Mouse (Mus musculus) forebrain, embryonic 10.5 days (tissue): ENCODE measurements around the gene Lrrc42. TPM values are rescaled to one million over a fixed set of nuclear protein-coding genes. Genes with fewer than 3 reads are reported as not detected.

Experiments used
- DNase-seq: peaks from one replicate; pipeline ENCODE4 v3.0.0-alpha.2; 2017; ENCODE audit warnings: low spot score; ENCODE audit errors: extremely low spot score
- H3K27ac ChIP-seq: fragments of 300-500 bp; sonication (generic); 2 replicates; pipeline ENCODE4 v1.5.1; 2016; ENCODE audit warnings: mild to moderate bottlenecking
- H3K27me3 ChIP-seq: fragments of 300-500 bp; sonication (generic); 2 replicates; pipeline ENCODE4 v1.6.1; 2016; ENCODE audit warnings: mild to moderate bottlenecking; ENCODE audit not compliant: poor library complexity, severe bottlenecking
- H3K36me3 ChIP-seq: fragments of 300-500 bp; sonication (generic); replicated peaks from 2 replicates; pipeline ENCODE4 v1.6.1; 2016; ENCODE audit warnings: mild to moderate bottlenecking, moderate library complexity
- H3K4me1 ChIP-seq: fragments of 300-500 bp; sonication (generic); 2 replicates; pipeline ENCODE4 v1.6.1; 2016
- H3K4me3 ChIP-seq: fragments of 300-500 bp; sonication (generic); 2 replicates; pipeline ENCODE4 v1.5.1; 2016; ENCODE audit warnings: mild to moderate bottlenecking, moderate library complexity
- H3K9me3 ChIP-seq: fragments of 300-500 bp; sonication (generic); 2 replicates; pipeline ENCODE4 v1.6.1; 2016; ENCODE audit warnings: mild to moderate bottlenecking, moderate library complexity
- whole genome bisulfite sequencing: fragments of 180-500 bp; shearing (Covaris S2); methylation state at CpG from one replicate; pipeline ENCODE4 v1.1.7; 2016; 5-methylcytosine and 5-hydroxymethylcytosine counted together
- polyA plus RNA-seq: library from polyadenylated mRNA; unstranded; fragments of >200 nt; fragmentation: Nextera tagmentation; extraction: Ambion mirVana; gene quantifications from 2 replicates; pipeline ENCODE4 v1.2.1, GENCODE M21; 2016

Gene Lrrc42
- polyA plus RNA-seq, 1 experiment from 2014 or later: 95.6 TPM

DNA sequence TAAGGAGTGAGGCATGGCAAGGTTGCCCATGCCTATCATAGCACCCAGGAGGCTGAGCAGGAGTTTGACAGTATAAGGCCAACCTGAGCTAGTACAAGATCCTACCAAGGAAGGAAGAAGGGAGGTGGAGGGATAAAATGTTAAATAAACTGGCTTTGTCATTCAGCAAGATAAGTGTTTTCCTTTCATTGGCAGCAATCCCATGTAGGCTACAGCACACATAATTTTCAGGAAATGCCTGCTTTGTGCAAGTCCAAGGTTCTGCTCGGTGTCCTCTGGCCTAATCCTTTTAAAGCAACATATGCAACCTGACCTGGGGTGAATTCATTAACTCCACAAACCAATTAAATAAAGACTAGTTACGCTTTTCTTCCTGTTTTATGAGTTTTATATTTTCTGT is 8.0 kb downstream of the Lrrc42 start:
- H3K9me3 ChIP-seq: no peaks in the 10 kb centered on the region
- DNase-seq: no peak
- 79% methylated on average over 2 of the region's 2 CpGs for WGBS
- H3K4me3 ChIP-seq: no peak overlapping the region
- H3K27ac ChIP-seq: no peak overlapping the region
- H3K4me1 ChIP-seq: peaks cover 19% of the 10 kb centered on the region
- H3K27me3 ChIP-seq: no peaks in the 10 kb centered on the region
- peaks cover 63% of the 10 kb centered on the region for H3K36me3 ChIP-seq

DNA sequence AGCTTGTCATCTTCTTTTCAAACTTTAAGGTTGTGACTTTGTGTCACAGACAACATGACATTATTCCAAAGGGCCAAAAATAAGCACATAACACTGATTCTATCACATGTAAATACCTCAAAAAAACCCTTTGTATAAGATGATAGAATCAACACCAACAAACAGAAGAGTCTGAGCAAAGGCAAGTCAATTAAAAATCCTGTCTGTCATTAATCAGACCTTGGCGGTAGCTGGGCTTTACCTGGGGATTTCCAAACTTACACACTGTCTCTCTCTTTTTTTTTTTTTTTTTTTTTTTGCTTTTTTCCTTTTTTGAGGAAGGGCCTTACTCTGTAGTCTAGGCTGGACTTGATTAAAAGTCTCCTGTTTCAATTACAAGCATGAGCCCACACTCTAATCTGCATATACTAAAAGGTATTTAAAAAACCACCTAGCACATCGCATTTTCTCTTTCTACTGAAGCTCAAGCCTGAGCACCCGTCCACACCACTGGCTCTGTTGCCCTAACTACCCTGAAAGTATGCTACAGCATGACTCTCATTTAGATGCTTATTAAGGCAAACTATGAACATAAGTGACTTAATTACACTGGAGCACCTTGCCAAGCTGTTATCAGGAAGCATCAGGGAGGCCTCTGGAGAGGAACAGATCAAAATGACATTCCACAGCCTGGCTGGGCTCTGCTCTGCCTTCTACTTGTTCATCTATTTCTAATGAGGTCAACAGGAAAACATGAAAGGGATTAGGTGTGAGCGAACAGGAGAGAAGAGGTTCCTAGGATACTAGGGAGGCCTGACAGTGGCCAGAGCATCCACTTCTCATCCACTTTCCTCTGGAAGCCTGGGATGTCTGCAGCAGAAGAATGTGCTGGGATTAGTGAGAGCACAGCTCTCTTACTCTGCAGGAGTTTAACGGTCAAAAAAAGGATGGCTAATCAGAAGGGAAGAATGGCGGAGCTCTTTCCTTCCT is 9.7 kb downstream of the Lrrc42 start:
- Histone ChIP-seq H3K4me1 (peaks cover 7% of the 10 kb centered on the region; the same call in 1 of the 2 replicates), H3K27me3 (no peaks in the 10 kb centered on the region), H3K36me3 (peaks cover 79% of the 10 kb centered on the region), H3K4me3 (no peak overlapping the region), H3K9me3 (no peaks in the 10 kb centered on the region), H3K27ac (no peak overlapping the region)
- DNase-seq: no peak
- 77% methylated on average over 6 of the region's 6 CpGs for WGBS

DNA sequence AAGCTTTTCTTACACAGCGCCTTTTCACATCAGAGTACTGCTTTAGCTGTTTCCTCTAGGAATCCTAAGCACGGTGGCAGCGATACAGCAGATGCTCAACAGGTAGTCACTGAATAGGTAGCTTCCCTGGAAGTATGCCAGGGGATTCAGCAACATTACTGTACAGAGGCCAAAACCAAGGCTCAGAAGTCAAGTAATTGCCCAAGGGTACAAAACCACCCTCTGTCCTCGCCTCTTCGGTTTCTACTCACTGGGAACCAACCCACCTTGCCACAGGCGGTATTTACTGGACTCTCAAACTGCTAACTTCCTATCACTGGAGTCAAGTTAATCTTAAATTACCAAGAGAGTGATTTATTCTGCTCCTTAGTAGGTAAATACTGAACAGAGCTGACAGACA is 13.1 kb downstream of the Lrrc42 start:
- Histone ChIP-seq H3K4me1 (peaks cover 7% of the 10 kb centered on the region; the same call in 1 of the 2 replicates), H3K27ac (no peak overlapping the region), H3K9me3 (no peaks in the 10 kb centered on the region), H3K27me3 (no peaks in the 10 kb centered on the region), H3K4me3 (no peak overlapping the region), H3K36me3 (peaks cover 91% of the 10 kb centered on the region)
- DNase-seq: no peak
- WGBS: 96% methylated on average over 6 of the region's 6 CpGs

DNA sequence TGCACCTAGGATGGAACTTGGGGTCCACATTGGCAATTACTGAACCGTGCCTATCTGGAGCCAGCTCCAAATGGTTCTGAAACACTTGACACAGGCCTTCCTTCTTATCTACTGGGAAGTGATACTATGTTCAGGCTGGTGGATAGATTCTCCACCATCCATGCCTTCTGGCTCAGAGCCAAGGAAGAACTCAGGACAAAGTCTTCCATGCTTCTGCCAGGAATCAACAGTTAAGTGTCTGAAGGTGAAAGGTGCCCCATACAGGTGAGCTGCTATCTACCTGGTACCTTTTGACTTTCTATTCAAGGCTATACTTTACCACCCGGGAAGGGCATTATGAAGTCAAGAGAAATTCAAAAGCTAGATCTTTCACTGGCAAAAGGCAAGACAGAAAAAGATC is 15.1 kb downstream of the Lrrc42 start:
- Histone ChIP-seq H3K4me1 (no peaks in the 10 kb centered on the region), H3K9me3 (no peaks in the 10 kb centered on the region), H3K4me3 (no peak overlapping the region), H3K27me3 (no peaks in the 10 kb centered on the region), H3K27ac (no peak overlapping the region), H3K36me3 (peaks cover 98% of the 10 kb centered on the region)
- no peak for DNase-seq
- 93% methylated on average over 2 of the region's 2 CpGs for WGBS

DNA sequence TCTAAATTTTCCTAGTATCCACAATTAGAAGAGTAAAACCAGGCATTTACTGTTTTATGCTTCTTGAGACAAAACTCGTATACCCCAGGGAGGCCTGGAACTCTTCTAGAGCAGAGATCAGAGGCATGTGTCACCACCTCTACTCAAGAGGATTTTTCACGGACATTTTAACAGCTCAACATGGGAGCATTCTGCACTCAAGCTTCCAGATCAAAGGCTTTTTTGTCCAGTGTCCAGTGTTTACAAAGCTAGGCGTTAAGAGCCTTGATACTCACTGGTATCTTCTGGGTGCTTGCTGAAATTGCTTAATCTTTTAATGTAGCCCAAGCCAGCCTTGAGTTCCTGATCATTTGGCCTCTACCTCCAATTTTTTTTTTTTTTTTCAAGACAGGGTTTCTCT is 21.1 kb downstream of the Lrrc42 start:
- H3K27me3 ChIP-seq: no peaks in the 10 kb centered on the region
- 79% methylated on average over 3 of the region's 3 CpGs for WGBS
- no peaks in the 10 kb centered on the region for H3K9me3 ChIP-seq
- no peaks in the 10 kb centered on the region for H3K4me1 ChIP-seq
- no peak for DNase-seq
- no peak overlapping the region for H3K4me3 ChIP-seq
- H3K27ac ChIP-seq: no peak overlapping the region
- peaks cover 66% of the 10 kb centered on the region for H3K36me3 ChIP-seq

DNA sequence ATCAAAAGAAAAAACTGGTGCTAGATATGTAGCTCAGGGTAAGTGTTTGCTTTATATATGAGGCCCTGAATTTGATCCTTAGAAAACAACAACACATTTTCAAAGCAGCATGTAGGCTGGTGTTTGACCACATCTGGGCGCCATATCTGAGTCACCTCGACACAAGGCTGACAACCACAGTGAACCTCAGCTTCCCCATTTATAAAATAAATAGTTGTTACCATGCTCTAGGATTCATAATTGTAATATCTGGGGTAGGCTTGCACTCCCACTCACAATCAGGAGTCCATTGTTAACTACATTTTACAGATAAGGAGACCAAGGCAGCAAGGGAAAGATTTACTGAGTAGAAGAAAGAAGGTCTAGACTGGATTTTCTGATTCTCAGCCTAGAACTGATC is 27.0 kb downstream of the Lrrc42 start:
- Histone ChIP-seq H3K27me3 (no peaks in the 10 kb centered on the region), H3K4me1 (no peaks in the 10 kb centered on the region), H3K4me3 (no peak overlapping the region), H3K9me3 (no peaks in the 10 kb centered on the region), H3K27ac (no peak overlapping the region), H3K36me3 (peaks cover 8% of the 10 kb centered on the region)
- 89% methylated on average over 2 of the region's 2 CpGs for WGBS
- DNase-seq: no peak

DNA sequence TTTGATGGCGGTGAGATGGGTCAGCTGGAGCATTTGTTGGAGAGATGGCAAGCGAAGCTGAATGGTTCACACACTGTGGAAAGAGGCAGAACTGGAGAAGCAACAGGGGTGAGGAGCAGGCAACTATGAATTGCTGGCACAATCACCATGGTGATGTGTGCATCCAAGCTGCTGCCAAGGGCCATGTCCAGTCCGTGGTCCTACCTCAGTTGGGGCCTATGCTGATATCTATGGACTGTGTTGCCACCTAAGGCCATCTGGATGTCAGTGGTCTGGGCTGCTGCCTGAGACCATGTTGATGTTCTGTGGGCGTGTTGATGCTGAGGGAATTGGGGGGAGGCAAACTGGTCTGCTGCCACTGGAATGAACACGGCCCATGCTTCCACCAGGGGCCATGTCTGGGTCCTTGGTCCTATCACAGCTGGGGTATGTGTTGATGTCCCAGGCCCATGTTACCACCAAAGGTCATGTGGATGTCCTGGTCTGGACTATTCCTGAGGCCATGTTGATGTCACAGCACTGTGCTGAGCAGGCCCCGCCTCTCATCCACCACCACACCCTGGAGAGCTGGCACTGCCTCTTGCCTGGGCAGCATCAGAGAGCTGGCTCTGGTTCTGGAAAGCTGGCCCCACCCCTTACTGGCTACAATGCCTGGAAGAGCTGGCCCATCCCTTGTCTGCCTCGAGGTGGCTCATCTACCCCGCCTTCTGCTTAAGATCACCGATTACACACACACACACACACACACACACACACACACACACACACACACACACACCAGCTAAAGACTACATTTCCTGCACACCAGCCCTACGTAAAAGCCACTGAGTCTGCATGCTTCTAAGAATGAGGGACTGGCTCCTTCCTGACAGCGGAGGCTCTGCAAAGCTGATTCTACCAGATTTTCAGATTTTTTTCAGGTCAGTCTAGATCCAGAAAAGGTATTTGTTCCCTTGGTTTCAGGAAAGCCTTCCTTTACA is 29.8 kb downstream of the Lrrc42 start:
- Histone ChIP-seq H3K27ac (no peak overlapping the region), H3K4me1 (no peaks in the 10 kb centered on the region), H3K27me3 (no peaks in the 10 kb centered on the region), H3K9me3 (no peaks in the 10 kb centered on the region), H3K4me3 (no peak overlapping the region), H3K36me3 (no peaks in the 10 kb centered on the region)
- no peak for DNase-seq
- 85% methylated on average over 11 of the region's 11 CpGs for WGBS

DNA sequence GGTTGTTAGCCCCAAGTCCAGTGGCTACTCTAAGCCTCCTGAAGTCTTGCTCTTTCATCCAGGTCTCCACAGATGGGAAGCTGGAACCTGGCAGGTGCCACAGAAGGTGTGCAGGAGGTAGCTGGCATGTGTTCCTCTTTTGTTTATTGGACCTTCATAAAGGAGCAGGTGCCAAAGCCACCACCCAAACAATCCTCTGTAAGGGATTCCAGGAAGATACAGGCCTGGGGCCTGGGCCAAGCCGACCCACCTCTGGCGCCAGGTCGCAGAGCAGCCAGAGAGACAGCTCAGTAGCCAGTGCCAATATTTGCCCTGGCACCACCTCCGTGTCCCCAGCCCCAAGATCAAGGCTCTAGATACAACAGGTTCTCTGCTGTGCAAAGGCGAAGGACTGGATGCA is 31.8 kb downstream of the Lrrc42 start:
- Histone ChIP-seq H3K27me3 (no peaks in the 10 kb centered on the region), H3K4me1 (no peaks in the 10 kb centered on the region), H3K36me3 (no peaks in the 10 kb centered on the region), H3K4me3 (no peak overlapping the region), H3K27ac (no peak overlapping the region), H3K9me3 (no peaks in the 10 kb centered on the region)
- DNase-seq: no peak
- 91% methylated on average over 5 of the region's 5 CpGs for WGBS

DNA sequence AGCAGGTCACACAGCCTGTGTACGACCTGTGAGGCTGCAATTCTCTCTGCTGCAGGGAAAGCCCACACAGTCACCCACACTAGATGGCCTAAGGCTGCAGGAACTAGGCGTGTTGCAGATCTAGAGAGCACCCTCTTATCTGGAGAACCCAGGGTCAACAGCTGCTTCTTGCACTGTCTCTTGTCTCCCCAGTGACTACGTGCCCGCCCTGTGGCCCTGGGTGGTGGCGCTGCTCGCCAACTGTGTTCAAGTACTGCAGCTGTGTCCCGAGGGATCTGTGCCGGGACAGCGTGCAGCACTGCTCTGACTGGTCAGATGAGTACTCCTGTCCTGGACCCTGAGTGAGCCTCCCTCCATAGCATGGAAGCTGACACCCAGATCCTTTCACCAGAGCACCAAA is 35.8 kb downstream of the Lrrc42 start:
- no peaks in the 10 kb centered on the region for H3K27me3 ChIP-seq
- no peak overlapping the region for H3K4me3 ChIP-seq
- H3K9me3 ChIP-seq: no peaks in the 10 kb centered on the region
- no peaks in the 10 kb centered on the region for H3K4me1 ChIP-seq
- H3K27ac ChIP-seq: no peak overlapping the region
- 84% methylated on average over 9 of the region's 9 CpGs for WGBS
- H3K36me3 ChIP-seq: no peaks in the 10 kb centered on the region
- DNase-seq: no peak

DNA sequence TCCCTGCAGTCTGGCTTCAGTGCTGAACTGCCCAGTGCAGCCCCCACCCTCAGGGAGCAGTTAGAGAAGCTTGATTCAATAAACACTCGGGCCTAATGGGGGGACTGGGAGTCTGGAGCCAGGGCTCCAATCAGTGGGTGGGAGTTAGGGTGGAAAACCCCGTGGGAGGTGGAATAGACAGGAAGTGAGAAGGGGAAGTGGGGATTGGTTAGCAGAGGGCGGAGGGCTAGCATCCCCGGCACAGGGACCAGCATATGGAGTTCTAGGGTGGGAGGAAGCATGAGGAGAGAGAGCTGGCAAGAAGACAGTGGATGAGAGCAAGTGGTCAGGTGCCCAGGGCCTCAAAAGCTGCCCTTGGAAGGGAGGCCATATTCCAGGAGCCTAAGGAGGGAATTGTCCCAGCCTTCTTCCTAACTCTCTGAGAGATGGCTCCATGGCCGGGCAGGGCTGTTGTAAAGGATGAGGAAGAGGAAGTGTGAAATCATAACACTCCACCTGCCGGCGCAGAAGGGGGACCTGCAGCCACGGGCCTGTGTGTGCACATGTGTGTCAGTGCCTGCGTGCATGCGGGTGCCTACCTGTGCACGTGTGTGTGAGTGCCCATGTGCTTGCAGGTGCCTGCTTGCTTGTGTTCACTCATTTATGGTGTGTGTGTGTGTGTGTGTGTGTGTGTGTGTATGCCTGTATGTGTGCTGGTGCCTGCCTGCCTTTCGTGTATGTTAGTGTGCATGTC is 39.9 kb downstream of the Lrrc42 start:
- H3K27me3 ChIP-seq: no peaks in the 10 kb centered on the region
- H3K4me3 ChIP-seq: no peak overlapping the region
- peaks cover 5% of the 10 kb centered on the region; the same call in 1 of the 2 replicates for H3K4me1 ChIP-seq
- H3K27ac ChIP-seq: no peak overlapping the region
- 84% methylated on average over 12 of the region's 12 CpGs for WGBS
- H3K9me3 ChIP-seq: no peaks in the 10 kb centered on the region
- H3K36me3 ChIP-seq: peaks cover 7% of the 10 kb centered on the region; the same call in 1 of the 2 replicates
- no peak for DNase-seq

DNA sequence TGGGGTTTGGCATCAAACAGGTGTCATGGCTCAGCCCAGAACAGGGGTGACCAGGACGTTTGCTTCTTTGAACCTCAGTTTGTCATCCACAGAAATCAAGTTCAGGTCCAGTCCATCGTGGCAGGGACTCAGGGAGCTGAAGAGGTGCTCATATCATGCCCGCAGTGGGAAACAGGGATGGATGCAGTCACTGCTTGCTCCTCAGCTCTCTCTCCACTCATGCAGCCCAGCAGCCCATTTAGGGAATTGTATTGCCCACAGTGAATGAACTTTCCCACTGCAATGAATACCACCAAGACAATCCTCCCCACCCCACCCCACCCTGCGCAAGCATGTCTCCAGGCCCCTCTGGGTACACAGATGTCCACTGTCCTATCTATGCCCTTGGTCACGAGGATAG is 41.4 kb downstream of the Lrrc42 start:
- H3K27me3 ChIP-seq: no peaks in the 10 kb centered on the region
- 81% methylated on average over 5 of the region's 5 CpGs for WGBS
- peaks cover 5% of the 10 kb centered on the region; the same call in 1 of the 2 replicates for H3K4me1 ChIP-seq
- no peak overlapping the region for H3K4me3 ChIP-seq
- H3K27ac ChIP-seq: no peak overlapping the region
- DNase-seq: no peak
- peaks cover 18% of the 10 kb centered on the region for H3K36me3 ChIP-seq
- H3K9me3 ChIP-seq: no peaks in the 10 kb centered on the region

DNA sequence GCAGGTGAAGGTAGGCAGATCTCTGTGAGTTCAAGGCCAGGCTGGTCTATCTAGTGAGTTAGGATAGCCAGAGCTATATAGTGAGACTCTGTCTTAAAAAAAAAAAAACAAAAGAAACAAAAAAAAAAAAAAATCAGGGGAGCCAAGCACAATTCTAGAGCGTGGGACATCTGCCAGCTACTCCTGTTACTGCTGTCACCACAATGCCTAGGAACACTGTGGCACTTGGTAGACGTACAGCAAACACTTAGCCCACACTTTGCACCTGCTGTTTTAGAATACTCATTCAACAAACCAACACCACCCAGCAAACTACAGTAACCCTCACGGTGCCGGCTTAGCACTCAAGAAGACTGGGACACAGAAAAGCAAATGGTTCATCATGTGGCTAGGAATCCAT is 41.9 kb downstream of the Lrrc42 start:
- peaks cover 21% of the 10 kb centered on the region for H3K36me3 ChIP-seq
- WGBS: 89% methylated on average over 4 of the region's 4 CpGs
- no peak overlapping the region for H3K4me3 ChIP-seq
- peaks cover 5% of the 10 kb centered on the region; the same call in 1 of the 2 replicates for H3K4me1 ChIP-seq
- no peaks in the 10 kb centered on the region for H3K9me3 ChIP-seq
- H3K27ac ChIP-seq: no peak overlapping the region
- H3K27me3 ChIP-seq: no peaks in the 10 kb centered on the region
- no peak for DNase-seq
